Mouse (Mus musculus) intestine, embryonic 15.5 days (tissue): ENCODE data around the gene Ramp3. TPM values are rescaled to one million over a fixed set of nuclear protein-coding genes. Genes with fewer than 3 reads are reported as not detected.
A peak's percentile ranks its signal among the peaks of the same experiment; 100 is the strongest.

Source experiments
- ATAC-seq: fragments of 200-750 bp; cut with Nextera tagmentation; 2 replicates; pipeline ENCODE4 v1.8.0; 2017; ENCODE audit warnings: moderate TSS enrichment, moderate library complexity
- H3K27ac ChIP-seq: fragments of 300-500 bp; sonication (generic); 2 replicates; pipeline ENCODE4 v1.5.1; 2015; ENCODE audit warnings: mild to moderate bottlenecking, inconsistent platforms
- H3K27me3 ChIP-seq: fragments of 300-500 bp; sonication (generic); replicated peaks from 2 replicates; pipeline ENCODE4 v1.6.1; 2015; ENCODE audit warnings: inconsistent platforms
- H3K36me3 ChIP-seq: fragments of 300-500 bp; sonication (generic); 2 replicates; pipeline ENCODE4 v1.6.1; 2015; ENCODE audit warnings: inconsistent platforms
- H3K4me1 ChIP-seq: fragments of 300-500 bp; sonication (generic); replicated peaks from 2 replicates; pipeline ENCODE4 v1.6.1; 2015; ENCODE audit warnings: inconsistent platforms
- H3K4me2 ChIP-seq: fragments of 300-500 bp; sonication (generic); replicated peaks from 2 replicates; pipeline ENCODE4 v1.6.1; 2015; ENCODE audit warnings: mild to moderate bottlenecking, inconsistent platforms
- H3K4me3 ChIP-seq: fragments of 300-500 bp; sonication (generic); replicated peaks from 2 replicates; pipeline ENCODE4 v1.5.1; 2015; ENCODE audit warnings: inconsistent platforms
- H3K9ac ChIP-seq: fragments of 300-500 bp; sonication (generic); 2 replicates; pipeline ENCODE4 v1.6.1; 2015; ENCODE audit warnings: inconsistent platforms
- H3K9me3 ChIP-seq: fragments of 300-500 bp; sonication (generic); 2 replicates; pipeline ENCODE4 v1.6.1; 2016; ENCODE audit warnings: inconsistent platforms
- WGBS: fragments of 180-500 bp; shearing (Covaris S2); methylation state at CpG from one replicate; pipeline ENCODE4 v1.1.7; 2015; 5-methylcytosine and 5-hydroxymethylcytosine counted together
- polyA plus RNA-seq: library from polyadenylated mRNA; unstranded; fragments of >200 nt; fragmentation: Nextera tagmentation; extraction: Ambion mirVana; gene quantifications from 2 replicates; pipeline ENCODE4 v1.2.1, GENCODE M21; 2015

Ramp3 gene
- 5.4 and 6.1 TPM in 2 replicates for polyA plus RNA-seq

- under 1% methylated on average over 18 of the region's 18 CpGs for WGBS
- ATAC-seq = peak; percentile 84
- H3K9me3 ChIP-seq = no peaks in the 10 kb centered on the region
- no peak within 1 kb of the TSS for H3K27ac ChIP-seq
- H3K4me2 ChIP-seq = peak within 1 kb of the TSS; percentile 82
- H3K27me3 ChIP-seq = no peaks in the 10 kb centered on the region
- H3K9ac ChIP-seq = 0 out of 2 replicates have a peak within 1 kb of the TSS, but pooled peaks have one; percentile 28
- H3K4me1 ChIP-seq = no peaks in the 10 kb centered on the region
- peak within 1 kb of the TSS; percentile 43 for H3K4me3 ChIP-seq
- no peaks in the 10 kb centered on the region for H3K36me3 ChIP-seq
These were observed at the start of gene Ramp3 for GRCm38 (mm10) chr11:6658271-6658670. TSS of gene Ramp3 (plus strand) at chr11:6658521.

GRCm38 (mm10) chr11:6615250-6616205 is 42.8 kb upstream of the Ramp3 start:
- Histone ChIP-seq H3K36me3 (peaks cover 60% of the 10 kb centered on the region), H3K27ac (no peak overlapping the region), H3K4me3 (no peak overlapping the region), H3K27me3 (no peaks in the 10 kb centered on the region), H3K4me2 (no peak overlapping the region), H3K9ac (no peak overlapping the region), H3K4me1 (no peaks in the 10 kb centered on the region), H3K9me3 (no peaks in the 10 kb centered on the region)
- 89% methylated on average over 12 of the region's 12 CpGs for WGBS
- ATAC-seq = no peak

DNA sequence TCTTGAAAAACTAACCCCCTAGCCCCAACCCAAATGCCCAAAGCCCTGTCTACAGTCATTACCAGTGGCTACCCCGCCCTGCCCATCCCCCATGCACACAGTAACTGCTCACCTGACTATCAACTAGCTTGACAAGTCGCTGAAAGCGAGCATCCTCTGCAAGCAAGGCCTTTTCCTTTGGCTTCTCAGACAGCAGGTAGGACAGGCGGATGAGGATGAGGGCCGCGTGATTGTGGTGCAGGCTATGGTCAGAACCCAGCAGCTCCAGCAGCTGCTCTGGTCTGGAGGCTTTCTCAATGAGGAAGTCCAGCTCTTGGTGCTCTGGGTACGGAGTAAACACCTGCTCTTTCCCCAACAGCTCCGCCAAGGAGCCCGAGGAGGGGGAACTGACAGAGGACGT is 34.6 kb upstream of the Ramp3 start:
- peaks cover 13% of the 10 kb centered on the region for H3K4me1 ChIP-seq
- H3K4me2 ChIP-seq = peak overlapping the region; percentile 66
- H3K36me3 ChIP-seq = peaks cover 37% of the 10 kb centered on the region
- H3K9me3 ChIP-seq = no peaks in the 10 kb centered on the region
- no peak for ATAC-seq
- peak overlapping the region; percentile 77; the same call in 1 of the 2 replicates for H3K4me3 ChIP-seq
- H3K27ac ChIP-seq = no peak overlapping the region
- WGBS = 85% methylated on average over 10 of the region's 10 CpGs
- no peaks in the 10 kb centered on the region for H3K27me3 ChIP-seq
- H3K9ac ChIP-seq = no peak overlapping the region

DNA sequence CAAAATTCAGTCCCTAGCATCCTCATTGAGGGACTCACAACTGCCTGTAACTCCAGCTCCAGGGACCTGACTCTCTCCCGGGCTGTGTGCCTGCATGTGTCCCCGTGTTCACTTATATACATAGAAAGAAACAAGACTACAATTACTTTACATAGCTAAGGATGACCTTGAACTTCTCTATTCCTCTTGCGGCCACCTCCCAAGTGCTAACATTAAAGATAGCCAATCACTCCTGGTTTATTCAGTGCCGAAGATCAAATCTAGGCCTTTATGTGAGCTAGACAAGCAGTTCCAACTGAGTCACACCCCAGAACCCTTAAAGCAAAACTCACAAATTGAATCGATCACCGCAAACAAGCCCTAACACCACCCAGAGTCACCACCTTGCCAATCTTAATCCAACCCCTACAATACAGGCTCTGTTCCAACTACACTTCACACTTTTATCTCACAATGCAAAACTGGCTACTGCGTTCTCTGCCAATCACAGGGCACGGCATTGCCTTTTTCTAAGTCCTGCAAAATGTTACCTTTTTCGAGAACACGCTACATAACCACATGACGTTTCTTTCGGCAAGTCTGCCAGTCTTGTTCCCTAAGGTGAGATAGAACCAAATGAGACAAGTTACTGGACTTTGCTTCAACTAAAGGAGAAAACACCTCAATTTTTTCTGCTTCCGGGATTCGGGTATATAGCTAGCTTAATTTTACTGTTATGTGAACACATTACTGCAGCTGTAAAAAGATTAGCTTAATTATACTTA is 33.5 kb upstream of the Ramp3 start:
- Histone ChIP-seq H3K9me3 (no peaks in the 10 kb centered on the region), H3K4me3 (peak overlapping the region; percentile 77), H3K4me2 (peak overlapping the region; percentile 66), H3K4me1 (peaks cover 13% of the 10 kb centered on the region), H3K9ac (peak overlapping the region; percentile 75), H3K27me3 (no peaks in the 10 kb centered on the region), H3K36me3 (peaks cover 26% of the 10 kb centered on the region), H3K27ac (peak overlapping the region; percentile 28; the same call in 1 of the 2 replicates)
- WGBS = 57% methylated on average over 14 of the region's 14 CpGs
- ATAC-seq = no peak

GRCm38 (mm10) chr11:6625478-6626387 is 32.6 kb upstream of the Ramp3 start, which contains the start of gene Tbrg4:
TSS of gene Tbrg4 (minus strand) at chr11:6626067.
- Histone ChIP-seq H3K9me3 (no peaks in the 10 kb centered on the region), H3K36me3 (peaks cover 17% of the 10 kb centered on the region), H3K9ac (peak within 1 kb of the TSS; percentile 75), H3K27ac (peak within 1 kb of the TSS; percentile 89), H3K4me1 (peaks cover 13% of the 10 kb centered on the region), H3K4me3 (peak within 1 kb of the TSS; percentile 77), H3K4me2 (peak within 1 kb of the TSS; percentile 77), H3K27me3 (no peaks in the 10 kb centered on the region)
- peak; percentile 95 for ATAC-seq
- under 1% methylated on average over 66 of the region's 66 CpGs for WGBS

DNA sequence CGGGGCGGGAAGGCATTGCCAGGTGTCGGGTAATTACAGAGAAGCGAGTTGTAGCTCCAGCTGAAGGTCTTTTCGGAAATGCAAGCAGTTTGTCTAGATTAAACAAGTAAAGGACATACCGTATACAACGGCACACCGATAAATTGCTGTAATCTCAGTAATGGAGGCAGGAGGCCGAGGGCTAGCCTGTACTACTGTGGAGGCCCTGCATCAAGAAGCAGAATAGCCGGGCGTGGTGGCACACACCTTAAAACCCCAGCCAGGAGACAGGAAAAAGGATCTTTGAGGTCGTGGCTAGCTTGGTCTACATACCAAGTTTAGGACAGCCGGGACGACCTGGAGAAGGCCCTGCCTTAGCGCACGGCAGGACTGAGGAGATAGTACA is 31.9 kb upstream of the Ramp3 start:
- 8% methylated on average over 16 of the region's 16 CpGs for WGBS
- ATAC-seq = peak; percentile 37

DNA sequence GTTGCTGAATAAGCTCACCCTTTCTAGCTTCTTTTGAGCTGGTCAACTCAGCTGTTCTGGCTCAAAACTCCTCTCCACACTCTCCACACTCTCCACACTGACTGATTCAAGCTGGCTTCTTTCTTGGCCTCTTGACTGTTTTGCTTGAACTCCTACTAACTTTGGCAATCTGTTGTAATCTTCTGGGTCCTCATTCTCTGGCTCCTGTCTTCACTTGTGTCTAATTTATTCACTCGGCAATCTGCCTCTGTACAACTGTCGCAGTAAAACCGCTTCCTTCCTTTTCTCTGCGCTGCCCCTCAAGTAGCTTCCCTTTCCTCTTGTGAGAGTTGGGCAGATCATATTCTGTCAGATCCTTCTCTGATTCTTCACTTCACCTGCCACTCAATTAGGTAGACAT is 30.6 kb upstream of the Ramp3 start:
- Histone ChIP-seq H3K4me3 (no peak overlapping the region), H3K27ac (no peak overlapping the region; the same call in 1 of the 2 replicates), H3K4me2 (no peak overlapping the region), H3K9me3 (no peaks in the 10 kb centered on the region), H3K36me3 (peaks cover 8% of the 10 kb centered on the region; the same call in 1 of the 2 replicates), H3K4me1 (peaks cover 13% of the 10 kb centered on the region), H3K27me3 (no peaks in the 10 kb centered on the region), H3K9ac (no peak overlapping the region)
- ATAC-seq = no peak
- WGBS = 89% methylated on average over 4 of the region's 4 CpGs

More for the DNA sequence above, 31.9 kb upstream of the Ramp3 start:
- peaks cover 13% of the 10 kb centered on the region for H3K4me1 ChIP-seq
- no peaks in the 10 kb centered on the region for H3K9me3 ChIP-seq
- peak overlapping the region; percentile 77 for H3K4me2 ChIP-seq
- peak overlapping the region; percentile 69 for H3K9ac ChIP-seq
- peak overlapping the region; percentile 89 for H3K27ac ChIP-seq
- H3K4me3 ChIP-seq = peak overlapping the region; percentile 77
- H3K27me3 ChIP-seq = no peaks in the 10 kb centered on the region
- H3K36me3 ChIP-seq = peaks cover 12% of the 10 kb centered on the region; the same call in 1 of the 2 replicates

GRCm38 (mm10) chr11:6628568-6628967 is 29.8 kb upstream of the Ramp3 start:
- no peak overlapping the region for H3K4me3 ChIP-seq
- peaks cover 8% of the 10 kb centered on the region for H3K4me1 ChIP-seq
- no peak for ATAC-seq
- H3K27ac ChIP-seq = no peak overlapping the region
- H3K9ac ChIP-seq = no peak overlapping the region
- 26% methylated on average over 4 of the region's 4 CpGs for WGBS
- H3K9me3 ChIP-seq = no peaks in the 10 kb centered on the region
- no peaks in the 10 kb centered on the region for H3K27me3 ChIP-seq
- peaks cover 5% of the 10 kb centered on the region; the same call in 1 of the 2 replicates for H3K36me3 ChIP-seq
- no peak overlapping the region for H3K4me2 ChIP-seq

DNA sequence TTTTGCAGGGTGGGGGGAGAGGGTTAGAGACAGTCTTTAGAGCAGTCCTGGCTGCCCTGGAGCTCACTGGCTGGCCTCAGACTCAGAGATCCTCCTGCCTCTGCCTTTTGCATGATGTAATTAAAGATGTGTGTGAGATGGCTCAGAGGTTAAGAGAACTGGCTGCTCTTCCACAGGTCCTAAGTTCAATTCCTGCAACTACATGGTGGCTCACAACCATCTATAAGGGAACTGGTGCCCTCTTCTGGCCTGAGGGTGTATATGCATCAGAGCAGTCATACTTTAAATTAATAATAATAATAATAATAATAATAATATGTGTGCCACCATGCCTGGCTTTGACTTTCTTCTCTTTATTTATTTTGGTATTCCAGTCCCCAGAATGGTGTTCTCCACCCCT is 28.7 kb upstream of the Ramp3 start:
- no peak overlapping the region for H3K27ac ChIP-seq
- no peak for ATAC-seq
- no peaks in the 10 kb centered on the region for H3K9me3 ChIP-seq
- H3K4me2 ChIP-seq = no peak overlapping the region
- no peak overlapping the region for H3K9ac ChIP-seq
- H3K4me3 ChIP-seq = no peak overlapping the region
- no peaks in the 10 kb centered on the region for H3K4me1 ChIP-seq
- no peaks in the 10 kb centered on the region for H3K36me3 ChIP-seq
- no peaks in the 10 kb centered on the region for H3K27me3 ChIP-seq

- H3K4me3 ChIP-seq = no peak overlapping the region
- no peaks in the 10 kb centered on the region for H3K27me3 ChIP-seq
- no peaks in the 10 kb centered on the region for H3K9me3 ChIP-seq
- H3K4me2 ChIP-seq = no peak overlapping the region
- H3K9ac ChIP-seq = no peak overlapping the region
- no peak overlapping the region for H3K27ac ChIP-seq
- 71% methylated on average over 8 of the region's 8 CpGs for WGBS
- no peak for ATAC-seq
- no peaks in the 10 kb centered on the region for H3K4me1 ChIP-seq
- no peaks in the 10 kb centered on the region for H3K36me3 ChIP-seq
These were observed 22.2 kb upstream of the Ramp3 start for GRCm38 (mm10) chr11:6636150-6636549.

GRCm38 (mm10) chr11:6638537-6638936 is 19.8 kb upstream of the Ramp3 start, which contains the start of gene Wap:
TSS of gene Wap (minus strand) at chr11:6638637.
- Histone ChIP-seq H3K4me2 (no peak within 1 kb of the TSS), H3K27me3 (no peaks in the 10 kb centered on the region), H3K27ac (no peak within 1 kb of the TSS), H3K4me1 (no peaks in the 10 kb centered on the region), H3K4me3 (no peak within 1 kb of the TSS), H3K9me3 (no peaks in the 10 kb centered on the region), H3K36me3 (no peaks in the 10 kb centered on the region), H3K9ac (no peak within 1 kb of the TSS)
- 88% methylated on average over 4 of the region's 4 CpGs for WGBS
- no peak for ATAC-seq
